Mouse (Mus musculus): ENCODE measurements around the gene Usp32. TPM values are rescaled to one million over a fixed set of nuclear protein-coding genes. Genes with fewer than 3 reads are reported as not detected.

Gene Usp32
- polyA plus RNA-seq, 1 experiment from 2014 or later = 4.3 TPM

- Histone ChIP-seq H3K9me3 (replicated peaks) (no peaks in the 10 kb centered on the region), H3K36me3 (peaks cover 67% of the 10 kb centered on the region), H3K27me3 (ENCODE audit: low read depth, poor library complexity, severe bottlenecking) (no peaks in the 10 kb centered on the region), H3K4me3 (no peak overlapping the region), H3K4me1 (no peaks in the 10 kb centered on the region), H3K27ac (replicated peaks) (no peak overlapping the region)
- no peak for DNase-seq (ENCODE audit: low spot score)
- WGBS = 89% methylated on average over 1 of the region's 1 CpGs
These were observed 144.7 kb downstream of the Usp32 start for GRCm38 (mm10) chr11:84995241-84995640.

- Histone ChIP-seq H3K27ac (replicated peaks) (no peak overlapping the region), H3K4me3 (no peak overlapping the region), H3K4me1 (no peaks in the 10 kb centered on the region), H3K9me3 (replicated peaks) (no peaks in the 10 kb centered on the region), H3K36me3 (peaks cover 71% of the 10 kb centered on the region), H3K27me3 (ENCODE audit: low read depth, poor library complexity, severe bottlenecking) (no peaks in the 10 kb centered on the region)
- DNase-seq (ENCODE audit: low spot score) = no peak
- 90% methylated on average over 1 of the region's 1 CpGs for WGBS
These were observed 147.0 kb downstream of the Usp32 start for GRCm38 (mm10) chr11:84992996-84993395.

GRCm38 (mm10) chr11:84988341-84988919 lies 151.5 kb downstream of the Usp32 start:
- WGBS = 98% methylated on average over 3 of the region's 3 CpGs
- Histone ChIP-seq H3K27ac (replicated peaks) (no peak overlapping the region), H3K4me3 (no peak overlapping the region), H3K36me3 (peaks cover 60% of the 10 kb centered on the region), H3K9me3 (replicated peaks) (no peaks in the 10 kb centered on the region), H3K27me3 (ENCODE audit: low read depth, poor library complexity, severe bottlenecking) (no peaks in the 10 kb centered on the region), H3K4me1 (no peaks in the 10 kb centered on the region)
- DNase-seq (ENCODE audit: low spot score) = no peak

- H3K4me3 ChIP-seq = no peak overlapping the region
- H3K27ac ChIP-seq (replicated peaks) = no peak overlapping the region
- no peaks in the 10 kb centered on the region for H3K27me3 ChIP-seq (ENCODE audit: low read depth, poor library complexity, severe bottlenecking)
- H3K36me3 ChIP-seq = peaks cover 31% of the 10 kb centered on the region
- no peak for DNase-seq (ENCODE audit: low spot score)
- no peaks in the 10 kb centered on the region for H3K4me1 ChIP-seq
- H3K9me3 ChIP-seq (replicated peaks) = no peaks in the 10 kb centered on the region
- WGBS = 90% methylated on average over 6 of the region's 6 CpGs
These were observed 154.5 kb downstream of the Usp32 start for GRCm38 (mm10) chr11:84985421-84985820.

GRCm38 (mm10) chr11:84980697-84981096 lies 159.3 kb downstream of the Usp32 start:
- Histone ChIP-seq H3K9me3 (replicated peaks) (no peaks in the 10 kb centered on the region), H3K4me1 (no peaks in the 10 kb centered on the region), H3K36me3 (peaks cover 5% of the 10 kb centered on the region), H3K27ac (replicated peaks) (no peak overlapping the region), H3K27me3 (ENCODE audit: low read depth, poor library complexity, severe bottlenecking) (no peaks in the 10 kb centered on the region), H3K4me3 (no peak overlapping the region)
- WGBS = 71% methylated on average over 2 of the region's 2 CpGs
- DNase-seq (ENCODE audit: low spot score) = no peak

GRCm38 (mm10) chr11:84979351-84979750 lies 160.6 kb downstream of the Usp32 start:
- no peak for DNase-seq (ENCODE audit: low spot score)
- WGBS = 61% methylated on average over 1 of the region's 1 CpGs
- H3K9me3 ChIP-seq (replicated peaks) = no peaks in the 10 kb centered on the region
- no peaks in the 10 kb centered on the region for H3K27me3 ChIP-seq (ENCODE audit: low read depth, poor library complexity, severe bottlenecking)
- no peaks in the 10 kb centered on the region for H3K36me3 ChIP-seq
- H3K27ac ChIP-seq (replicated peaks) = no peak overlapping the region
- peaks cover 2% of the 10 kb centered on the region; the same call in 1 of the 2 replicates for H3K4me1 ChIP-seq
- H3K4me3 ChIP-seq = no peak overlapping the region

GRCm38 (mm10) chr11:84978113-84978512 lies 161.8 kb downstream of the Usp32 start:
- 47% methylated on average over 2 of the region's 2 CpGs for WGBS
- peak; percentile 67 for DNase-seq (ENCODE audit: low spot score)

GRCm38 (mm10) chr11:84977385-84977952 lies 162.5 kb downstream of the Usp32 start:
- DNase-seq (ENCODE audit: low spot score) = no peak
- WGBS = 86% methylated on average over 3 of the region's 3 CpGs
- H3K36me3 ChIP-seq = no peaks in the 10 kb centered on the region

More at GRCm38 (mm10) chr11:84978113-84978512, 161.8 kb downstream of the Usp32 start:
- H3K4me3 ChIP-seq = no peak overlapping the region
- H3K9me3 ChIP-seq (replicated peaks) = no peaks in the 10 kb centered on the region
- no peak overlapping the region for H3K27ac ChIP-seq (replicated peaks)
- no peaks in the 10 kb centered on the region for H3K27me3 ChIP-seq (ENCODE audit: low read depth, poor library complexity, severe bottlenecking)
- H3K36me3 ChIP-seq = no peaks in the 10 kb centered on the region
- H3K4me1 ChIP-seq = peaks cover 11% of the 10 kb centered on the region

GRCm38 (mm10) chr11:84976706-84977105 lies 163.3 kb downstream of the Usp32 start:
- Histone ChIP-seq H3K4me1 (peaks cover 15% of the 10 kb centered on the region), H3K4me3 (no peak overlapping the region), H3K9me3 (replicated peaks) (no peaks in the 10 kb centered on the region), H3K27ac (replicated peaks) (no peak overlapping the region), H3K27me3 (ENCODE audit: low read depth, poor library complexity, severe bottlenecking) (no peaks in the 10 kb centered on the region), H3K36me3 (no peaks in the 10 kb centered on the region)
- DNase-seq (ENCODE audit: low spot score) = no peak
- 89% methylated on average over 3 of the region's 3 CpGs for WGBS

More at GRCm38 (mm10) chr11:84977385-84977952, 162.5 kb downstream of the Usp32 start:
- Histone ChIP-seq H3K27me3 (ENCODE audit: low read depth, poor library complexity, severe bottlenecking) (no peaks in the 10 kb centered on the region), H3K9me3 (replicated peaks) (no peaks in the 10 kb centered on the region), H3K27ac (replicated peaks) (no peak overlapping the region), H3K4me1 (peaks cover 11% of the 10 kb centered on the region), H3K4me3 (no peak overlapping the region)

GRCm38 (mm10) chr11:84974582-84974981 lies 165.4 kb downstream of the Usp32 start:
- DNase-seq (ENCODE audit: low spot score) = no peak
- no peaks in the 10 kb centered on the region for H3K27me3 ChIP-seq (ENCODE audit: low read depth, poor library complexity, severe bottlenecking)
- H3K4me3 ChIP-seq = no peak overlapping the region
- no peaks in the 10 kb centered on the region for H3K9me3 ChIP-seq (replicated peaks)
- H3K27ac ChIP-seq (replicated peaks) = no peak overlapping the region
- peaks cover 24% of the 10 kb centered on the region for H3K4me1 ChIP-seq
- WGBS = 70% methylated on average over 7 of the region's 7 CpGs
- H3K36me3 ChIP-seq = no peaks in the 10 kb centered on the region

- H3K4me3 ChIP-seq = no peak overlapping the region
- no peaks in the 10 kb centered on the region for H3K36me3 ChIP-seq
- WGBS = 69% methylated on average over 5 of the region's 5 CpGs
- no peaks in the 10 kb centered on the region for H3K27me3 ChIP-seq (ENCODE audit: low read depth, poor library complexity, severe bottlenecking)
- H3K9me3 ChIP-seq (replicated peaks) = no peaks in the 10 kb centered on the region
- no peak for DNase-seq (ENCODE audit: low spot score)
- H3K4me1 ChIP-seq = peaks cover 33% of the 10 kb centered on the region
- H3K27ac ChIP-seq (replicated peaks) = peak overlapping the region; percentile 52
These were observed 166.3 kb downstream of the Usp32 start for GRCm38 (mm10) chr11:84973661-84974060.

- no peaks in the 10 kb centered on the region for H3K27me3 ChIP-seq (ENCODE audit: low read depth, poor library complexity, severe bottlenecking)
- WGBS = 70% methylated on average over 3 of the region's 3 CpGs
These were observed 167.9 kb downstream of the Usp32 start for GRCm38 (mm10) chr11:84972067-84972466.

GRCm38 (mm10) chr11:84968775-84969174 lies 171.2 kb downstream of the Usp32 start:
- H3K4me3 ChIP-seq = no peak overlapping the region
- DNase-seq (ENCODE audit: low spot score) = no peak
- 61% methylated on average over 6 of the region's 6 CpGs for WGBS
- no peaks in the 10 kb centered on the region for H3K9me3 ChIP-seq (replicated peaks)
- H3K27me3 ChIP-seq (ENCODE audit: low read depth, poor library complexity, severe bottlenecking) = no peaks in the 10 kb centered on the region
- no peaks in the 10 kb centered on the region for H3K36me3 ChIP-seq
- H3K4me1 ChIP-seq = peaks cover 54% of the 10 kb centered on the region
- H3K27ac ChIP-seq (replicated peaks) = peak overlapping the region; percentile 64

More at GRCm38 (mm10) chr11:84972067-84972466, 167.9 kb downstream of the Usp32 start:
- no peaks in the 10 kb centered on the region for H3K36me3 ChIP-seq
- no peak overlapping the region for H3K4me3 ChIP-seq
- H3K27ac ChIP-seq (replicated peaks) = 0 out of 2 replicates have a peak overlapping the region, but pooled peaks have one; percentile 33
- no peak for DNase-seq (ENCODE audit: low spot score)
- peaks cover 49% of the 10 kb centered on the region for H3K4me1 ChIP-seq
- H3K9me3 ChIP-seq (replicated peaks) = no peaks in the 10 kb centered on the region
